Mouse (Mus musculus) heart, postnatal 4 days (tissue): ENCODE results near the gene Gpx2. TPM values are rescaled to one million over a fixed set of nuclear protein-coding genes. Genes with fewer than 3 reads are reported as not detected.

ENCODE experiments used
- DNase-seq: peaks from one replicate; pipeline ENCODE4 v3.0.0; 2021
- total RNA-seq, 2 experiments: library from RNA; stranded (reverse); gene quantifications; 2 replicates each; pipeline ENCODE4 v1.2.3; 2021

Gpx2 gene
- total RNA-seq, 2 experiments from 2014 or later: not detected

DNA sequence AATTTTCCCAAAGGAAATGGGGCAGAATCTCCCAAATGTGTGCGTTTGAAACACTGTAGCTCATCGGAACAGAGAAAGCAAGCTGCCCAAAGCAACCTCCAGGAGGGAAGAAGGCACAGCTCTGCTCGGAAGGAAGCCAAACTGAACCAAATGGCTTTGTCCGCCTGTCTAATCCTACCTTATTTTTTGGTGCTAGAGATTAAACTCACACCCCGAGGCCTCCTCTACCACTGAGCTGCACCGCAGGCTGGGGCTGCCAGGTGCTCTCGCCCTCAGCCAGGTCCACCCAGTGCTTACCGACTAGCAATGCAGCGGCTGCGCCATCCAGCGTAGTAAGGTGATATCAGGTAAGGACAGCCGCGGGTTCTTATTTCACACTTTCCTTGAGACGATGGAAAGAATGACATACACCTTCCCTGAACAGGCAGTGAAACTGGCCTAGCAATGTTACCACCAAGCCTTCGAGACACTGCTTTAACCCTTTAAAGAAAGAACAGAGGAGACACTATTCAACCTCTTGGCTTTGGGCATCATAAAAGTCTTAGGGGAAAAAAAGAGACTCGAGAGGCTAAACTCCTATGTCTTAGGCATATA, 44.4 kb downstream of the Gpx2 start:
- no peak for DNase-seq

Other genes starting within 250 kb of the Gpx2 start
- 10 to 100 TPM; 62.2 to 62.6 TPM for gene Sptb, start 85.0 kb downstream of the Gpx2 start, total RNA-seq
- gene Churc1, start 30.0 kb downstream of the Gpx2 start, total RNA-seq: 10 to 100 TPM; 83.0 to 86.7 TPM
- gene Fntb, start 30.0 kb downstream of the Gpx2 start, total RNA-seq: 10 to 100 TPM; 18.4 to 20.7 TPM
- 1 to 10 TPM; 2.6 to 3.6 TPM for gene Rab15, start 27.4 kb upstream of the Gpx2 start, total RNA-seq
- gene Max, start 166.6 kb upstream of the Gpx2 start, total RNA-seq: 10 to 100 TPM; 37.6 to 41.1 TPM